Mouse (Mus musculus) hindbrain, embryonic 13.5 days (tissue): ENCODE measurements at regions not wholly inside any gene's neighbourhood (a gene's known extent, or its start where the extent isn't known, plus 50 kb on each side); places are given as distances from the start of the nearest gene placed in this dataset.

Experiments used
- ATAC-seq: fragments of 200-750 bp; cut with Nextera tagmentation; 2 replicates; pipeline ENCODE4 v1.8.0; 2017; ENCODE audit warnings: moderate TSS enrichment; ENCODE audit not compliant: low FRiP score
- H3K27ac ChIP-seq: fragments of 300-500 bp; sonication (generic); 2 replicates; pipeline ENCODE4 v1.5.1; 2015; ENCODE audit warnings: inconsistent platforms, mild to moderate bottlenecking, moderate library complexity
- H3K27me3 ChIP-seq: fragments of 300-500 bp; sonication (generic); 2 replicates; pipeline ENCODE4 v1.6.1; 2015; ENCODE audit warnings: mild to moderate bottlenecking, inconsistent platforms
- H3K36me3 ChIP-seq: fragments of 300-500 bp; sonication (generic); 2 replicates; pipeline ENCODE4 v1.6.1; 2015; ENCODE audit warnings: mild to moderate bottlenecking, inconsistent platforms
- H3K4me1 ChIP-seq: fragments of 300-500 bp; sonication (generic); replicated peaks from 2 replicates; pipeline ENCODE4 v1.6.1; 2015; ENCODE audit warnings: inconsistent platforms
- H3K4me2 ChIP-seq: fragments of 300-500 bp; sonication (generic); 2 replicates; pipeline ENCODE4 v1.6.1; 2015; ENCODE audit warnings: inconsistent platforms, mild to moderate bottlenecking, moderate library complexity
- H3K4me3 ChIP-seq: fragments of 300-500 bp; sonication (generic); 2 replicates; pipeline ENCODE4 v1.5.1; 2015; ENCODE audit warnings: mild to moderate bottlenecking, inconsistent platforms
- H3K9ac ChIP-seq: fragments of 300-500 bp; sonication (generic); 2 replicates; pipeline ENCODE4 v1.6.1; 2015; ENCODE audit warnings: mild to moderate bottlenecking, inconsistent platforms
- H3K9me3 ChIP-seq: fragments of 300-500 bp; sonication (generic); 2 replicates; pipeline ENCODE4 v1.6.1; 2016; ENCODE audit warnings: inconsistent platforms
- WGBS: fragments of 180-500 bp; shearing (Covaris S2); methylation state at CpG from one replicate; pipeline ENCODE4 v1.1.7; 2015; 5-methylcytosine and 5-hydroxymethylcytosine counted together

DNA sequence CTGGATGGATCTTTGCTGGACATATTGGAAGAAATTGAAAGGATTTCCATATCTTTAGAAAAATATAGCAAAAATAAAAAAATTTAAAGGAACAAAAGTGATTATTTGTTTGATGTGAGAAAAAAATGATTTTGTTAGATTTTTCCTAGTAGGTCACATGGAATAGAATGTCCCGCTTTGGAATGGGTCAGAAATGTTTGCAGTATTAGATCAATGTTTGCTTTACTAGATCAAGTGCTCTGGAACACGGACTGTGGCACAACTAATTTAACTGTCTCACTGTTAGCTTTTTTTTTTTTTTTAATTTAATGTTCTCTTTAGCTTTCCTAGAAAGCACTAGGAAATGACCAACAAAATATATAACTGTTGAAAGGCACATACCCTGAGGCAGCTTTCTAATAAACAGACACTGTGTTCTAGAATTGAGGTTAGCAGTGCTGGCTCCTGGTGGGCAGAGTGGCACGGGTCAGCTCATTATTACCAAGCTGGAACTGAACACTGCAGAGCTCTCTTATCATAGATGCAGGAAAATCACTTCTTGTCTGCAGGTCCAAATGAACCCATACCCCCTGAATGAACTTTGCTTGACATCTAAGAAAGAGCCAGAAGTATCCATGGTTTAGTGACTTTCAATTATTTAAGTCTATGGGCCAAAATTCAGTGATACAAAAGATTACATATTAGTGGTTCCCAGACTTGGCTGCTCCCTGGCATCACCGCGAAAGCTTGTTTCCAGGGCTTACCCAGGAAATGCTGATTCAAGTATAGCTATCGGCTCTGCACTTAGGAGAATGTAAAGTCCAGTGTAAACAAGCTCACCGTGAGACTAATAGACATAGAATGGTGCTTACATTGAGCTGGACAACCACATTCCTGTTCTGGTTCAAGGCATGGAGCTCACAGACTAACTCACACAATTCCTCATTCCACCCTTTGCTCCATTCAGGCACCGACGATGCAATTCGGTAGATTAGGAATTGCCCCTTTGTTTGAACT is 320.4 kb upstream of the Nr5a2 start:
- Histone ChIP-seq H3K27me3 (no peaks in the 10 kb centered on the region), H3K4me3 (no peak overlapping the region), H3K9me3 (no peaks in the 10 kb centered on the region), H3K9ac (no peak overlapping the region), H3K36me3 (no peaks in the 10 kb centered on the region), H3K4me1 (no peaks in the 10 kb centered on the region), H3K27ac (no peak overlapping the region), H3K4me2 (no peak overlapping the region)
- 74% methylated on average over 10 of the region's 10 CpGs for WGBS
- no peak for ATAC-seq

DNA sequence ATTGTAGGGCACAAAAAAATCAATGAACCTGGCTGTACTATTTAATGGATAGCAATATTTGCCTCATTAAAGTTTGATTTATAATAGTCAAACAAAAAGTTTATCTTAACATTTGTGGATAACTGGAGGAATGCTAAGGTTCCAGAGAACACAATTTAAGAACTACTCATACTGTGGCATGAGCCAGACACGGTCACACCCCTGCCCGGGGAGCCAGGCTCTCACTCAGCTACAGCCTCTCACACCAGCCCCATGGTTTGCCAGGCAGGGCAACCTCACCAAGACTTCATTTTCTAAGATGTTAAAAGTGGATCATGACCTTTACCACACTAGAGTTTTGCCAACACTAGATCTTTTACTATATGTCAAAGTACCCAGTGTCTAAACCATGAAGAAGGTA is 319.7 kb upstream of the Nr5a2 start:
- Histone ChIP-seq H3K9ac (no peak overlapping the region), H3K27ac (no peak overlapping the region), H3K4me3 (no peak overlapping the region), H3K4me1 (no peaks in the 10 kb centered on the region), H3K4me2 (no peak overlapping the region), H3K36me3 (no peaks in the 10 kb centered on the region), H3K27me3 (no peaks in the 10 kb centered on the region), H3K9me3 (no peaks in the 10 kb centered on the region)
- no peak for ATAC-seq
- WGBS: 97% methylated on average over 2 of the region's 2 CpGs

DNA sequence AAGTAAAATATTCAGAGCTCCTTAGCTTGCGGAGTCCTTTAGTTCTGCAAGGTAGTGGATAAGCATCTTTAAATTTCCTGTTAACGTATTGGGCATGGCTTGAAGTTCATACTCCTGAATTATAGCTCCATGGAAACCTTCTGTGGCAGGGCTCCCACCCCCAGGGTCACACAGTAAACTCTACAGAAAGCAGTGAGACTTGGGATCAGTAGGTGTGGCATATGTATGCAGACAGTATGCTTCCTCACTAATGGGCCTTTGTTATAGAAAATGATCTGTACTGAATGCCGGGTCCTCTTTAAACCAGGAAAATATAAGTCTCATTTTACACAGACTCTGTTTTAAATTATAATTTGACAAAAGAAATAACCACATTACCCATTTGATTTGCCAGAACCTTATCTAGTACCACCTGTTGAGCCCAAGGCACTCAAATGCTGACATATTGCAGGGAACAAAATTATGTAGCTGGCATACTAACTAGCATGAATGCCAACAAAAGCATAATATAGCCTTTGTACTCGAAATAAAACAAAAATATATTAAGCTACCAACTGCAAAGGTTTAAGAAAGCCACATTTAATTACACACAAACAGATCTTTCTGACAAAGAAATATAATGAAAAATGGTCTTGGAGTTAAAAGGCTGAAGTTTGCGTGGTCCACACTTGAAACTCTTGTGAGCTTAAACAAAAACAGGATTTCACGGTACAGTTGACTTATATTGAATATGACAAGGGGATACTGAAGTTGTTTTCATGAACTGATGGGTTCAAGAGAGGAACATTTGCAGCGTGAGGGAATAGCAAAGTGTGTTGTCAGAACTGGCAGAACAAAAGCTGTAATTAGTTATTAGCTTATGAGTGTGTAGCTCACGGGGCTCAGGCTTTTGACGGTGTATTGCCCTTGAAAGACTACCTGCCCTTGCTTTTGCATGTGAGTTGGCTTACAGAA is 310.7 kb upstream of the Nr5a2 start:
- Histone ChIP-seq H3K4me3 (no peak overlapping the region), H3K36me3 (no peaks in the 10 kb centered on the region), H3K9me3 (no peaks in the 10 kb centered on the region), H3K4me1 (no peaks in the 10 kb centered on the region), H3K27me3 (no peaks in the 10 kb centered on the region), H3K4me2 (no peak overlapping the region), H3K27ac (no peak overlapping the region), H3K9ac (no peak overlapping the region)
- WGBS: 53% methylated on average over 9 of the region's 9 CpGs
- ATAC-seq: no peak

DNA sequence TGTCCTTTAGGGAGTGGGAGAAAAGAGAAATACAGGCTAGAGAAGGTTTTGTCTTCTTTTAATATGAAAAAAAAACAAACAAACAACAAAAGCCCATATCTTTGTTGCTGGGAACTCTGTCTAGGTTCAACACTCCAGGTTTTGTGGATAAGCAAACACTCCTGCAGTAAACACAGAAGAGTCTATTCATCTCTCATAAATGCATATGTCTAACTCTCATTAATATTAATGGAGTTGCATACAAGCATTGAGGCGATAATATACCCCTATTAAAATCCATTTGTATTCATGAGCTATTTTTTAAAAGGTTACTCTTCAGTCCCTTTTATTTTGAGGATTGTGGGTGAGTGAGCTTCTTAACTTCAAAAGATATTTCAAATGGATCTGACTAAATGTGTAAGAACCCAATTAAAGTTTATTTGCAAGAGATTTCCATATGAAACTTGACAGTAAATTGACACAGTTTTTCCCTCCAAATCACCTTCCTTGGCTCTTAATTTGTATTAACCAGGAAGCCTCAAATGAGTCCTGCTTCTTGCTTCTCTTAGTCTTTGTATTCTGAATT is 302.6 kb upstream of the Nr5a2 start:
- no peaks in the 10 kb centered on the region for H3K9me3 ChIP-seq

DNA sequence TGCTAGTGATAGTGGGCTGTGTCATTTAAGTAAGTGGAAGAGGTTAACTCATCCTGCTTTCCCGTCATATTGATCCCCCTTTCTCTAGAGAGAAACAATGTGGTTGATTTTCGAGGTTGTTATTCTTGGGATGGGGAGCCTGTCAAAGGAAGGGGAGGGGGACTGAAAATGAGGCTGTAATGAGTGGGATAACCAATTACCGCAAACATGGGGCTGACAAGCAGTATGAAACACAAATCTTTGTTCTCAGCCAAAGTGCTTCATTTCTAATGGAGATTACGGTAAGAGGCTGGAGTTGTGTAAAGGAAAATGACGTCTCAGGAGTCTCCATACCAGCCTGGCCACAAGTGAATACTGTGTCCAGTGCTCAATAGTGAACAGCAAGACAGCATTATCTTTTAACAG is 301.9 kb upstream of the Nr5a2 start:
- peaks cover 14% of the 10 kb centered on the region for H3K4me1 ChIP-seq
- no peak overlapping the region for H3K4me3 ChIP-seq
- H3K9ac ChIP-seq: no peak overlapping the region
- WGBS: 33% methylated on average over 5 of the region's 5 CpGs
- H3K27ac ChIP-seq: peak overlapping the region; percentile 12; the same call in 1 of the 2 replicates
- H3K36me3 ChIP-seq: no peaks in the 10 kb centered on the region
- no peaks in the 10 kb centered on the region for H3K9me3 ChIP-seq
- peak overlapping the region; percentile 20 for H3K4me2 ChIP-seq
- peak; percentile 43; the same call in 1 of the 2 replicates for ATAC-seq
- H3K27me3 ChIP-seq: no peaks in the 10 kb centered on the region

More for the DNA sequence above, 302.6 kb upstream of the Nr5a2 start:
- ATAC-seq: no peak
- Histone ChIP-seq H3K27ac (no peak overlapping the region; the same call in 1 of the 2 replicates), H3K4me1 (peaks cover 14% of the 10 kb centered on the region), H3K4me3 (no peak overlapping the region), H3K4me2 (0 out of 2 replicates have a peak overlapping the region, but pooled peaks have one; percentile 20), H3K9ac (no peak overlapping the region), H3K27me3 (no peaks in the 10 kb centered on the region), H3K36me3 (no peaks in the 10 kb centered on the region)
- WGBS: 10% methylated on average over 1 of the region's 1 CpGs

DNA sequence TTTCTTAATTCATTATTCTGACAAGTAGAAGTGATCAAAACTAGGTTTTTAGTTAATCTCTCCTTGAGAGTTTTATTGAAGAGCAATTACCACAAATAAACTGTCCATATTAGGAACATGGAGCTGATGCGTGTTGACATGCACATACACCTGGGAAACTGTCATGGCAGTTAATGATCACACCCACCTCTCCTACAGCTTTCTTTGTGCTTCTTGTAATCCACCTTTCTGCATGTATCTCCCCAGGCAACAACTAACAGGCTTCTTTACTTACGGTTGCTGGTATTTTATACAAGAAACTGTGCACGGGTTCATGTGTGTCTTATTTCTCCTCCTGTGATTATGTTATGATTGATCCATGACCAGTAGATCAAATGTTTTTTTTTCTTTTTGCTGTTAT is 296.0 kb upstream of the Nr5a2 start:
- 95% methylated on average over 3 of the region's 3 CpGs for WGBS
- H3K4me2 ChIP-seq: no peak overlapping the region
- 0 out of 2 replicates have a peak, but pooled peaks cover 7% of the 10 kb centered on the region for H3K9me3 ChIP-seq
- no peaks in the 10 kb centered on the region for H3K4me1 ChIP-seq
- no peak overlapping the region for H3K4me3 ChIP-seq
- no peaks in the 10 kb centered on the region for H3K36me3 ChIP-seq
- H3K9ac ChIP-seq: no peak overlapping the region
- no peak overlapping the region for H3K27ac ChIP-seq
- H3K27me3 ChIP-seq: no peaks in the 10 kb centered on the region
- no peak for ATAC-seq

DNA sequence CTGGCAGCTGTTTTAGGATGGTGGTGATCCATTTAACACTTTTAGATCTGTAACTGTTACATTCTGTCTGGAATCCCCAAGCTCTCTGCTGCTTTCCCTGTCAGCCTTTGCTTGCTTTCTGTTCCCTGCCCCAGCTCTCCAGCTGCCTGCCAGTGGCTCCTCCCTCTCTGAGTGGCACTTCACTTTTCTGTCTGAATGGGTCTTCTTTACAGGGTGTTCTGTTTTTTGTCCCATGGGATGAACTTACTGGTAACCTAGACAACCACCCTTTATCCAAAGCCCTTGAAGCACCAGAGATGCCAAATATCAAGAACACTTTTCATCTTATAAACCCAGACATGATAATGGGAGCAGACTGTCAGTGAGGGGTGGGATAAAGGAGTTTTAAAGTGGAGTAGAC is 294.8 kb upstream of the Nr5a2 start:
- Histone ChIP-seq H3K4me1 (no peaks in the 10 kb centered on the region), H3K4me3 (no peak overlapping the region)

DNA sequence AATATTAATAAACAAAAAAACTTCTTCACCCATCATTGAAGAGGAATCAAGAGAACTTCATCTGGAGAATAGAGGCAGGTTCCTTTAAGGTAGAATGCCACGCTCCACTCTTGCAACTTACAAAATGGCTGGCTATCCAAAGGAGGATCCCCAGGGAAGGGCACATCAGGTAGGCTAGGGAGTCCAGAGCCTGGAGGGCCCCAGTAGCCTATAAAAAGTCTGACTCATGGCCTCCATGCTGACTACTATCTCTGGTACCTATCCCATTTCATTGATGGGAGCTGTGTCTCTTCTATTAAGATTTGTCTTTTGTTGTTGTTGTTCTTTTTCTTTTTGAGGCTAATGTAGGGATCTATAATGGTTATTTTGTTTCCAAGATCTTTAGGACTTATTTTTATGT is 294.4 kb upstream of the Nr5a2 start:
- Histone ChIP-seq H3K4me1 (no peaks in the 10 kb centered on the region), H3K4me3 (no peak overlapping the region), H3K9me3 (0 out of 2 replicates have a peak, but pooled peaks cover 7% of the 10 kb centered on the region), H3K4me2 (no peak overlapping the region), H3K27ac (no peak overlapping the region), H3K27me3 (no peaks in the 10 kb centered on the region), H3K9ac (no peak overlapping the region), H3K36me3 (no peaks in the 10 kb centered on the region)
- ATAC-seq: no peak
- WGBS: 94% methylated on average over 1 of the region's 1 CpGs

More for the DNA sequence above, 294.8 kb upstream of the Nr5a2 start:
- Histone ChIP-seq H3K9me3 (0 out of 2 replicates have a peak, but pooled peaks cover 7% of the 10 kb centered on the region), H3K36me3 (no peaks in the 10 kb centered on the region), H3K4me2 (no peak overlapping the region), H3K9ac (no peak overlapping the region), H3K27ac (no peak overlapping the region), H3K27me3 (no peaks in the 10 kb centered on the region)
- no peak for ATAC-seq

DNA sequence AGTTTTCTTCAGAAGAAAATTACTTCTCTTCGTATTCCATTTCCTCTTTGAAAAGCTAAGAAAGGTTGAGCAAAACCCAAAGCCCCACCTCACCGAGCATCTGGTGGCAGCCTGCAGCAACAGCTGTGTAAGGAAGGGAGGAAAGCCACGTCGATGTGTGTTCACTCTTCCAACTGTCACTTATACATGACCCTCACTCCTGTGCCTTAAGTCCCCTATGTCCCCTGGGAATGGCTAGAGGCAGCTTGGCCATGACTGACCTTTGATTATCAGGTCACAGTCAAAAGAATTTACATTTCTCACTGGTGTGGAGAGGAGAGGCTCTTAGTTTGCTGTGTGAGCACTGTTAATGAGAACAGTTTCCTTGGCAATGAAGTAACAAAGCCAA is 266.8 kb upstream of the Nr5a2 start:
- H3K36me3 ChIP-seq: no peaks in the 10 kb centered on the region
- no peaks in the 10 kb centered on the region for H3K4me1 ChIP-seq
- peaks cover 7% of the 10 kb centered on the region; the same call in 1 of the 2 replicates for H3K9me3 ChIP-seq
- H3K27me3 ChIP-seq: peaks cover 10% of the 10 kb centered on the region; the same call in 1 of the 2 replicates
- no peak overlapping the region for H3K27ac ChIP-seq
- H3K4me2 ChIP-seq: no peak overlapping the region
- WGBS: 83% methylated on average over 4 of the region's 4 CpGs
- H3K9ac ChIP-seq: no peak overlapping the region
- no peak overlapping the region for H3K4me3 ChIP-seq
- no peak for ATAC-seq

DNA sequence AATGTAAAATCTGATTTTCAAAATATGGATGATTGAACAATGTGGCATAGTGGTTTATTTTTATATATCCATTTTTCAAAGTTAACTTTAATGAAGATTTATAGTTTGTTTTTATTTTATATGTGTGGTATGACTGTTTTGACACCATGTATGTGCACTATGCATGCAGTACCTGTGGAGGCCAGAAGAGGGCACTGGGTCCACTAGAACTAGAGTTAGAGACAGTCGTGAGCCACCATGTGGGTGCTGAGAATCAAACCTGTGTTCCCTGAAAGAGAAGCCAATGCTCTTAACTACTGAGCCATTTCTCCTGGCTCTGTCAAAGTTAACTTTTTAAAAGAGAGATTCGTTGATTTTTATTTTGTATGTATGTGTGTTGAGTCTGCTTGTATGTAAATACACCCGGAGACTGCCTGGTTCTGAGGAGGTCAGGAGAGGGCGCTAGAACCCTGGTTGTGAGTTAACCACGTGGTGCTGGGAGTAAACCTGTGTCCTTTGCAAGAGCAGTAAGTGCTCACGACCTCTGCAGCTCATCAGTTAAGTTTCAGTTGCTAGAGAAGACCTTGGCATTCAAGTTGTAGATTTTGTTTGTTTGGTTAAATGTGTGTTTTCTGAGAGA is 266.3 kb upstream of the Nr5a2 start:
- Histone ChIP-seq H3K4me2 (no peak overlapping the region), H3K9me3 (peaks cover 7% of the 10 kb centered on the region; the same call in 1 of the 2 replicates), H3K4me3 (no peak overlapping the region), H3K27me3 (peaks cover 10% of the 10 kb centered on the region; the same call in 1 of the 2 replicates), H3K27ac (no peak overlapping the region), H3K36me3 (no peaks in the 10 kb centered on the region), H3K9ac (no peak overlapping the region), H3K4me1 (peaks cover 4% of the 10 kb centered on the region)
- no peak for ATAC-seq
- 85% methylated on average over 6 of the region's 6 CpGs for WGBS

DNA sequence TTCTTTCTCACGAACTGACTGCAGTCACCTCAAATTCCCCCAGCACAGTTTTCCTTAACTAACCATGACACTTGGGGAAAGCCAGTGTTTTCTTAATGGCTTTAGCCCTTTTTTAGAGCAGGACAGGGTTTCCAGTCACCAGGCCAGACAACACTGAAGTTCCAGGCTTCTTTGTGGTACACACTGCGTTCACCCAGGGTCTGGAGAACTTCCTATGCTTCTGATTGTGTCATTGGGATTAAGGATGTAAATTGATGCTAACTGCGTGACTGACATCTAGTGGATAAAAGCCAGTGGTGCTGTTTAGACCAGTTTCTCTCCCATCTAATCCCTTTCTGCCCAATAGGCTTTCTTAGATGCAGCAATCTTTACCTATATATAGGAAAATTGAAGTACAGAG is 265.2 kb upstream of the Nr5a2 start:
- Histone ChIP-seq H3K36me3 (no peaks in the 10 kb centered on the region), H3K9ac (no peak overlapping the region), H3K4me3 (no peak overlapping the region), H3K9me3 (no peaks in the 10 kb centered on the region), H3K4me2 (no peak overlapping the region), H3K27ac (no peak overlapping the region), H3K27me3 (peaks cover 10% of the 10 kb centered on the region; the same call in 1 of the 2 replicates), H3K4me1 (peaks cover 11% of the 10 kb centered on the region)
- peak; percentile 71 for ATAC-seq
- WGBS: 33% methylated on average over 3 of the region's 3 CpGs
